Mouse (Mus musculus): Measurements from ENCODE around the gene Sost.

The Sost gene

DNA sequence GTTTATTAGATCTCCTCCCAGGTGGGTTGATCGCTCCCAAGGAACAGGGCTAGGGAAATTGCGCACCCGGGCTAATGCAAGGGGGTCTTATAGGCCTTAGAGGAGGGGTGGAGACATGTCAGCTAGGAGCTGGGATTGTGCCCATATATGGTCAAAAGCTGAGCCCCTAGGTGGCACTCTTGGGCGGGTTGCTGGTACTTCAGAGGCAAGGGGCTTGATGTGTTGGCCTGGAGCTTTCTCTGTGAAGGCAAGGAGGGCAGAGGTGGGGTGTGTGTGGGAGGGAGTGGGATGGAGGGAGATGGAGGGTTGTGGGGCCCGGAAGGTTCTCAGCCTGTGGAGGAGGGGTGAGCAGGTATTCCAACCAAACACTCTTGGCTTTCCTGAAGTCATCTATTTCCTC is 20.3 kb downstream of the Sost start:
- DNase-seq (ENCODE audit: low read depth): no peak

DNA sequence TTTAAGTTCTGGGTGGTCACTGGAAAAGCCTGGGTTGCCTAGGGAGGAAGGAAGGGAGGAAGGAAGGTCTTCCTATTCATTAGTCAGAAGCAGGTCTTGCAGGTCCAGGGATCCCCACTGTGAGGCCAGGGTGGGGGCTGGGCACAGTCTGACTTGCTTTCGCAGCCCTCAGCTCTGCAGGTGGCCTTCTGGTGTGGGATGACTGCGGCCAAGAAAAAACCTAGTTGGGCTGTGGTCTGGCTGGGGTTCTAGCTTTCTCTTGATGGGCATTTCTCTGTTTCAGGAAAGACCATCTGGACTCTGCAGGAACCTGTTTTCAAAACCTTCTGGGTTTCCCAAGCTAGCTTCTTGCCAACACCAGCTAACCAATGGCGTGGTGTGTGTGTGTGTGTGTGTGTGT is 23.8 kb downstream of the Sost start:
- no peak for DNase-seq (ENCODE audit: low read depth)

DNA sequence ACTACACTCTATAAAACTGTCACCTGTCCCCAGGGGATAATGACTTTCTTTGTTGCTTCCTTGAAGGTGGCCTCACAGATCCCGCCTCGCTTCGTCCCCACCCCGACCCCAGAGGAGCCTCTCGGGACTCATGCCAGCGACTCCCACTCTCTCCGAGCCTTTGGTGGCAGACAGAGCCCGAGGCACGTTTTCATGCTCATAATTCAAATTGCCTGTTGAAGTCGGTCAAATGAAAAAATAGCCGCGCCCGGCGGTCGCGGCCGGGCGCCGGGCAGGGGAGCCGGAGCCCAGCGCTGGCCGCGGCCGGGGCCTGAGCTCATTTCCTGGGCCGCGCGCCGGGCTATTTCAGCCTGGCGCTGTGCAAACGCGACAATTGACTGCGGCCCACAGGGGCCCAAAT is 29.7 kb downstream of the Sost start:
- no peak for DNase-seq (ENCODE audit: low read depth)

DNA sequence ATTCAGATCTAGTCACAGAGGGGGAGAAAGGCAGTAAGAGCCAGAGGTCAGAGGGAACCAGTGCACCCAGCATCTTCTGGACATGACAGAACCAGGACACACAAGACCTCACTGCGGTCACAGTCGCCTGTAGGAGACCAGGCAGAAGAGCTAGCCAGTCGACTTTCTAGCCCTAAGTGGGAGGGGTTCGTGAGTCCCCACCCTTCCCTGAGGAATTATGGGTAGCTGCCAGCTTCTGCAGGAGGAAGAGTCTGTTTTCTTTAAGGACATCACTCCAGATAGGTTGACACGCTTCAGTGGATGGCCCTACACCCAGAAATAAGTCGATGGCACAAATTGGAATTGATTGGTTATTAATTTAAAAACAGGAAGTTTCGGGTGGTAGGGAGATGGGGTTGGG is 30.4 kb downstream of the Sost start:
- DNase-seq (ENCODE audit: low read depth): no peak

DNA sequence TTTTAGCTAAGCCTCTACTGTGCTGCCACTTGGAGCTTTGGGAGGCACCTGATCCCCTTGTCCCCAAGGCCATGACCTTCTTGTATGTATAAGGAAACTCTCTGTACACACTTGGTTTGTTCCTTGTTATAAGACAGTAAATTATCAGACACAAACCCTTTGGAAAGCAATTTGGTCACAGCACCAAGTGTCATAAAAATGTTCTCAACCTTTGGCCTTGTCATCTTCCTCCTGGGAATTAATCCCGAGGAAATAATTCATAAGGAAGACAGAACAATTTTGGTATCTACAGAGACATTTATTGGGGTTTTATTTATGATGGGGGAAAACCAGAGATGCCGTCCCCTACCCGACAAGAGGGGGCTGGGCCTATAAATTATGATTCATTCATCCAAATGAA is 31.1 kb downstream of the Sost start:
- no peak for DNase-seq (ENCODE audit: low read depth)

DNA sequence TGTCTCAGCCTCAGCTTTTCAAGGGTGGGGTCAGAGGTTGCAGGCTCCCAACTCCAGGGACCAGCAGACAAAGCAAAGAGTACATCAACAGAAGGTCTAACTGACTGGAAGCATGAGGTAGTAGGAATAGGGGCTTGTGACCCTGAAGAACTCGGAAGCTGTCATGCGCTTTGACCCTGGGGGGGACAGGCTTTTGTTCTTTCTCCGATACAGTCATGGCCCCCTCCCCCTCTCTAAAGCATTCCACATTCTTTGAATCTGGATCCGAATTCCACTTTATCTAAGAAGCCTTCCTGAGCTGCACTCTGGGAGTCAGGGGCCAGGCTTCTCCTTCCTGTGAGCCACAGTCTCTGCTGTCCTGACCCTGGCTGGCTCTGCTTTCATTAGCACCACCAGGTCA is 34.8 kb downstream of the Sost start:
- no peak for DNase-seq (ENCODE audit: low read depth)

DNA sequence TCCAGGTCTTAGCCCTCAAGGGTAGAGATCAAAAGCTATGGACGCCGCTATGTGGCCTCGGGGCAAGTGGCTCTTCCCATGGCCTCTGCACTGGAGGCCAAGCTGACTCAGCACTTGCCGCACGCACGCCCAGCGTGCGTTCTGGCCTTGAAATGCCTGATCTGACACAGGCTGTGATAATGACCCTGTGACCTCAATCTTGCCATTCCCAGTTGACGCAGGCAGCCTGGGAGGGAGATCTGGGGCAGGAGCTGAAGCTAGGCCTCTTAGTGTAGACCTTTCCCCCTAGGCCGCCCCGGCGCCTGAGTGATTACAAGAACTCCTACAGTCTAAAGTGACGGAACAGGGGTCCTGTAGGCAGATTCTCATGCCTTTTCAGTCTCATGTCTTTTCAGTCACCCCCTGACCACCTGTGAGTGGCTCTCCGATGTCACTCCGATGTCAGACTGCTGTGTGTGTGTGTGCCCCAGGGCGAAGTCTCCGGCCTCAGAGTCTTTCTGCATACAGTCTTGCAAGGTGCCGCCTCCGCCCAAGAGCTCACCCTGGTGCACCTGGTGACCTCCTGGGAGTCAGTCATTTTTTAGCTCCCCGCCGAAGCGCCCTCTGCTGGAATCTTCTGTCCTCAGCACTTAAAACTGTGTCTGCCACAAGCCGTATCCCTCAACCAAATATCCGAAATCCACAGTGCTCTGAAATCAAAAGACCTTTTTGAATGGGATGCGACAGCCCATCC is 38.6 kb downstream of the Sost start:
- peak; percentile 27 for DNase-seq (ENCODE audit: low read depth)

DNA sequence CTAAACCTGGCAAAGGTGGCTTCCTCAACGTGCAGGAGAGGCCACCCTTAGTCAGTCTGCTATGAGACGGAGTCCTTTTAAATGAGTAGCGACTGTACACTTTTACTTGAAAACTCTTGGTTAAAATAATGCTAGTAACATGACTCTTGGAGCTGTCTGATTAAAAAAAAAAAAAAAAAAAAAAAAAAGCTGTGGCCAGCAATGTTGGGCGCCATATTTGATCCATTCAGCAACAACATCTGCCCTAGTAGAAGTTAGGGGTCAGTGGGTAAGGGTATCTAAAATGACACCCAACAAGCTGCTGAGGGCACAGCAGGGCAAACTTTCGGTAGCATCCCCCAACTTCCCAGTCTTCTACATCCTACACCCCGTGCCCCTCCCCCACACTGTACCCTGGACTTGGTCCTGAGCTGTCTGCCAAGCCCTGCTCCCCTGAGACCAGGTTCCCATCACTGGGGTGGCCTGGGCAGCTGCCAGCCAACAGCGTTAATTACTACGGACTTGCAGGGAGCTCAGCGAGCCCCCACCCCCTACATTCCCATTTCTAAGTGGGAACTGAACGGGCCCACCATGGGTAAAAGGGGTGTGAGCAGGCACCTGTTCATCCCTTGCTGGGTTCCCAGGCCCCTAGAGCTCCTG is 39.7 kb downstream of the Sost start:
- DNase-seq (ENCODE audit: low read depth): no peak

DNA sequence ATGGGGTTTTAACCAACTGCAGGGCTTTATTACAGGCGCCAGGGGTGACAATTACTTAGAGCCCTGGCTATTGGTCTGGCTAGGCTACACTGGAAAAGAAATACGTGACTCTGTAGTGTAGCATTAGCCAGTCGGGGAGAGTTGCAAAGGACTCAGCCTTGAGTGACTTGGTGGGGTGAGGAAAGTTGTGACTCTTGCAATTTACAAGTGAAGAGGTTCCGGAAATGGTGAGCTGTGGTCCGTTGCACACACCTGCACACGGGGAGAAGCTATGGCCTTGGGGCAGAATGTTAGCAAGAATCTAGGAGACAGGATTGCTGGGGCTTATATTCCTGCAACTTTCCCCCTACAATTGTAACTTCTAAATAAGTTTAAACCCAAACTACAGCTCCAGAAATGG is 41.2 kb downstream of the Sost start:
- no peak for DNase-seq (ENCODE audit: low read depth)

DNA sequence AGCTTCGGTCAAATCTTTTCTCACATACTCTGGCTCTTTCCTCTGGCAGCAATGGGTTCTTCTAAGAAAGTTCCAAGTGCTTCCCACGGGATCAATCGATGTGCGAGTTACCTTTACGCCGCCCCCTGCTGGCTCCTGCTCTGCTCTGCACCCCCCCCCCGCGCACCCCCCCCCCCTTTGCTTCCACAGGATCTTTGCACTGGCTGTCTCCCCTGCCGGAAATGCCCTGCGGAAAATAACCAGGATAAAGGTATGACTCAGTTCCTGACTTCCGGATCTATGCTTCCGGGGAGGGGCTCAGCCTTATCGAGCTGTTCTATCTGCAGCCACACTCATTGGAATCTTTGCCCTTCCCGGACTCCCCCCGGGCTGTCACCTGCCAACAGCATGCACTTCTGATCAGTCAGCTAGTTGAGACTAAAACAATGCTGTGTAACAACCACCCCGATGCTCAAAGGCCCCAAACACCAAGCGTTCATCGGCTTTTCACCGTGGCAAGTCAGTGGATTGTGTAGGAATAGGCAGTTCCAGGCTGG is 42.3 kb downstream of the Sost start:
- no peak for DNase-seq (ENCODE audit: low read depth)

DNA sequence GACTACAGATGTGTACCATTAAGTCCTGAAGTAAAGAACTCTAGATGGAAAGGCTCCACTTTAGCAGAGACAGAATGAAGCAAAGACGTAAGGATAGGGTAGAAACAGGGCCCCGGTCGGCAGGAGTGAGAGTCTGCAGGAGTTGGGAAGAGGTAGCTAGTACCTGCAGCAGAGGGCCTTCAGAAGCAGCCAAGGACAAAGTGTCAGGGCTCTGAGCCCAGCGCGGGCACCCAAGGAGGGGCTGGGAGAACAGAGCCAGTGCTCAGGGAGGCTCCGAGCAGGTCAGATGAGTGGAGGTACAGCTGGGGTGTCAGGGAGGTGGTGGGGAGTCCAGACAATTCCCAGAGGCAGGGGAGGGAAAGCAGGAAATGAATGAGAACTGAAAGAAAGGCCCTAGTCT is 42.8 kb downstream of the Sost start:
- DNase-seq (ENCODE audit: low read depth): no peak

DNA sequence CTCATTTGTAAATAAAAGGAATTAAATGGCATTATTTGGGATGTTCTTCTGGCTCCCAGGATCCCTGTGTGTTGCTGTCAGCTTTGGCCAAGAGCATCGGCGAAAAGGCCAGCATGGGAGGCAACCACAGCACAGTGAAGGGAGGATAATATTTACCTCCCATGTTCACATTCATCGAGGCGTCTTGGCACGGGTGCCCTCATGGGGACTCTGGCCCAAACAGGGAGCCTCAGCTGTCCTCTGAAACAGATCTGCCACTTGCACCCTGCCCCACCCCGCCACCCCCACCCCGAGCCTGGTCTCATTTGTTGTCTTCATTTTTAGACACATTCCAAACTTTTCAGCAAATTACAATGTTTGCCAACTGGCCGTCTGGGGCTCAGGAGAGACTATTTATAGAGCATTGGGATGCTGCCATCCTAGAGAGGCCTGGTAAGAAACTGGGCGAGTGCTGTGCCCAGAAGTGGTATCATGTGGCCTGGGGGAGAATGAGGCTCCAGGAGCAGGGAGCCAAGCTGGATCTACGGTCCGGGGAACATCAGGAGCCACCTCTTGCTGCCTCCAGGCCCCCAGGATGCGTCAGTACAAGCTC is 45.4 kb downstream of the Sost start:
- DNase-seq (ENCODE audit: low read depth): peak; percentile 67

DNA sequence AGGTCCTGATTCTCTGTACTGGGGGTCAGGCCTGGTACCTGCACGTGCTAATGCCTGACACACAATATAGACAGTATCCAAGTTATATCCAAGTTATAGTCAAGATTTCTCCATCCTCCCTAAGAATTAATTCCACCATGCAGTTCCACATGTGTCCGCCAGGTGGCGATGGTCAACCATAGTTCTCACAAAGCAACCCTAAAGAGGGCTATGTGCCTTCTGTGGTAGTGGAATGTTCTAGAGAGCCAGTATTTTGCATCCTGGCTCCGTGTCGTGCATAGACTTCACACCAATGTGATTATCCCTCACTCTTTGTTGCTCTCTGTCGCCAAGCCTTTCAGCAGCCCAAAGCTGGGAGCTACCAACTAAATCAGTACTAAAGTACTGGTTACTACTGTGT is 47.2 kb downstream of the Sost start:
- DNase-seq (ENCODE audit: low read depth): peak; percentile 91

DNA sequence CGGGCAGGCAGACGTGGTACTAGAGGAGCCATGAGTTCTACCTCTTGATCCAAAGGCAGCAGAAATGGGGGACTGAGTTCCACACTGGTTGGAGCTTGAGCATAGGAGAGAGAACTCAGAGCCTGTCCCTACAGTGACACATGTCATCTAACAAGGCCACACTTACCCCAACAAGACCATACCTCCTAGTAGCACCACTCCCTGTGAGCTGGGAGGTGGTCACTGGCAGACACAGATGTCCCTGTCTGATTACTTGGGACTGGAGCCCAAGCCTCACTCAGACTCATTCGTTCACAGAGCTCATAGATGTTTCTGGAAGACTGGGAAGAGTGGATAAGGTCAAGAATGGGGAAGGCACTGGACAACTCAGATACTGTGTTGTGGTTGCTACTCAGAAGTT is 48.2 kb downstream of the Sost start:
- no peak for DNase-seq (ENCODE audit: low read depth)

DNA sequence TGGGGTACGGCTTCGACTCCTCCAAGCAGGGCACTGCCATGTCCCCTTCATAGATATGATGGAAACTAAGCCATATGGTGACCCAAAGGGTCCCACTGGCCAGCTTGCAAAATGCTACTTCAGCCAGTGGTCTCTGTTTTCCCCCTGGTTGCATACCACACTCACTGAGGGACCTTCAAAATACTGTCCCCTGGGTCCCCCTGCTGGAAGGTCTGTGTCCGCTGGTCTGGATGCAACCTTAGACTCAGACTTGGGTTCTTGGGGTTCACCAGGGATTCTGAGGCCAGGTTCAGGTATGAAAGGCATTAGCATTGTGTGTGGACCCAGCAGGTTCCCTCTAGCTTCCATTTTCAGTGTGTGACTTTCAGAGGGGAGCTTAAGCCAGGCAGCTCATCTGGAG is 50.0 kb downstream of the Sost start:
- no peak for DNase-seq (ENCODE audit: low read depth)

DNA sequence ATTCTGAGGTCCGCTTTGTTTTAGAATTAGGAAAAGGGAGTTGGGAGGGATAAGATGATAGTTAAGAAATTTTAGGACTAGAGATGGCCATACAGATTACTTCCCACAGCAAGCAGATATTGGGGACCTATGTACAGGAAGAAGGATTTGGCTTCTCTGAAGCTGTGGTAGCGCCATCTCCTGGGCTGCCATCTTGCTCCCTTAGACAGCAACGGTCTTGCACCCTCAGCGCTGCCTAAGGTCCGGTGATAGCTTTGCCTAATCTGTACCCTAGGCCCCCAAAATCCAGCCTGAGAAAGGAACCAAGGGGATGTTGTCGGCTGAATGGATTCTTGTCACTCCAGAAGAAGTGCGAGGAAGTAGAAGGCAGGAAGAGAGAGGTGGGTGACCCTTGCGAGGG is 53.2 kb downstream of the Sost start:
- DNase-seq (ENCODE audit: low read depth): no peak

All from NIH3T3 (cell line).